Mouse (Mus musculus): ENCODE measurements around the gene Gm5728. TPM values are rescaled to one million over a fixed set of nuclear protein-coding genes. Genes with fewer than 3 reads are reported as not detected.
"Not testable (repeated sequence)": the region's sequence is repeated elsewhere in the genome, so short reads cannot be mapped to it uniquely, and the experiment has no call there.

Gene Gm5728
- polyA plus RNA-seq (2012; rRNA removed), result not detected in 2 replicates

GRCm38 (mm10) chr7:20375310-20375709 is at the start of gene Gm5728:
Gene Gm5728 (minus strand): TSS chr7:20375410.
- H3K36me3 ChIP-seq (ENCODE audit: control insufficient read depth, insufficient read depth, low read length); H3K27me3 ChIP-seq (ENCODE audit: control insufficient read depth, insufficient read depth, low read length); H3K27ac ChIP-seq (ENCODE audit: insufficient read depth, low read length); DNase-seq (ENCODE audit: low read depth in 1 of 2, low spot score in 2 of 2); H3K4me3 ChIP-seq (ENCODE audit: extremely low read depth, insufficient read depth, insufficient read length); H3K4me1 ChIP-seq (ENCODE audit: control insufficient read depth, insufficient read depth, insufficient read length): not testable (repeated sequence)
- WGBS, result no CpG with 5 or more reads among the region's 1 CpGs

DNA sequence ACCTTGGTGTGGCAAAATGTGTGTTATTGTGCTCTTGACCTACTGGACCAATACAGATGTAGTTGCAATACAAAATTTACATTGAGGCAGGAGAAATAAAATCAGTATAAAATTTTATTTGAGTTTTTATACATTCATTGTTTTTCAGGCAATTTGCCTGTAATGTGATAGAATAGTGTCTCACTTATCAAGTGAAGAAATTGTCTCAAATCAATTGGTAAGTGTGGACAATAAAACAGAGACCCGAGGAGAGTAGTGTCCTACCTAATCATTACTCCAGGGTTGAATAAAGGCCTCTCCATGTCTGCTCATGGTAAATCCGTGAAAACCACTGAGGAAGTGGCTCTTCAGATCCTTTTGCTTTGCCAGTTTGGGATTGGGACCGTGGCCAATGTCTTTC is 42.4 kb upstream of the Gm5728 start, which contains the start of gene Vmn1r100:
Vmn1r100 (plus strand) TSS at position 301 of the 400 bp plus-strand sequence.
- H3K27ac ChIP-seq (ENCODE audit: insufficient read depth, low read length); H3K4me3 ChIP-seq (ENCODE audit: extremely low read depth, insufficient read depth, insufficient read length); H3K27me3 ChIP-seq (ENCODE audit: control insufficient read depth, insufficient read depth, low read length); H3K36me3 ChIP-seq (ENCODE audit: control insufficient read depth, insufficient read depth, low read length); DNase-seq (ENCODE audit: low read depth in 1 of 2, low spot score in 2 of 2); H3K4me1 ChIP-seq (ENCODE audit: control insufficient read depth, insufficient read depth, insufficient read length): not testable (repeated sequence)
- WGBS, result no CpG with 5 or more reads among the region's 3 CpGs

DNA sequence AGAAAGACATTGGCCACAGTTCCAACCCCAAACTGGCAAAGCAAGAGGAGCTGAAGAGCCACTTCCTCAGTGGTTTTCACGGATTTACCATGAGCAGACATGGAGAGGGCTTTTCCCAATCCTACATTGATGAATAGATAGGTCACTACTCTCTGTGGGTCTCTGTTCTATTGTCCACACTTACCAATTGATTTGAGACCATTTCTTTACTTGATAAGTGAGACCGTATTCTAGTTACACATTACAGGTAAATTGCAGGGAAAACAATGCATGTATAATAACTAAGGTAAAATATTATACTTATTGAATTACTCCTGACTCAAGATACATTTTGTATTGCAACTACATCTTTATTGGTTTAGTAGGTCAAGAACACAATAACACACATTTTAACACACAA is 41.2 kb downstream of the Gm5728 start, which contains the start of gene Gm4133:
Gm4133 (minus strand) TSS at position 101 of the 400 bp plus-strand sequence.
- H3K27ac ChIP-seq (ENCODE audit: insufficient read depth, low read length); H3K4me3 ChIP-seq (ENCODE audit: extremely low read depth, insufficient read depth, insufficient read length); H3K27me3 ChIP-seq (ENCODE audit: control insufficient read depth, insufficient read depth, low read length); H3K36me3 ChIP-seq (ENCODE audit: control insufficient read depth, insufficient read depth, low read length); DNase-seq (ENCODE audit: low read depth in 1 of 2, low spot score in 2 of 2); H3K4me1 ChIP-seq (ENCODE audit: control insufficient read depth, insufficient read depth, insufficient read length): not testable (repeated sequence)
- WGBS, result no CpG with 5 or more reads among the region's 2 CpGs

Other genes with a start within 250 kb of the Gm5728 start
- not detected in 2 replicates for gene Vmn1r93, start 236.3 kb downstream of the Gm5728 start, polyA plus RNA-seq (2012; rRNA removed)
- gene Vmn1r94, start 207.0 kb downstream of the Gm5728 start, polyA plus RNA-seq (2012; rRNA removed), result not detected in 2 replicates
- not detected in 2 replicates for gene Vmn1r95, start 181.7 kb downstream of the Gm5728 start, polyA plus RNA-seq (2012; rRNA removed)
- not detected in 2 replicates for gene Gm6164, start 169.8 kb downstream of the Gm5728 start, polyA plus RNA-seq (2012; rRNA removed)
- gene Gm4498, start 141.6 kb downstream of the Gm5728 start, polyA plus RNA-seq (2012; rRNA removed), result not detected in 2 replicates
- gene Gm5890, start 112.6 kb downstream of the Gm5728 start, polyA plus RNA-seq (2012; rRNA removed), result not detected in 2 replicates
- not detected in 2 replicates for gene Gm4133, start 41.3 kb downstream of the Gm5728 start, polyA plus RNA-seq (2012; rRNA removed)
- not detected in 2 replicates for gene Vmn1r100, start 42.5 kb upstream of the Gm5728 start, polyA plus RNA-seq (2012; rRNA removed)
- not detected in 2 replicates for gene Vmn1r101, start 67.2 kb upstream of the Gm5728 start, polyA plus RNA-seq (2012; rRNA removed)
- not detected in 2 replicates for gene Gm10670, start 99.5 kb upstream of the Gm5728 start, polyA plus RNA-seq (2012; rRNA removed)
- gene Vmn1r103, start 135.1 kb upstream of the Gm5728 start, polyA plus RNA-seq (2012; rRNA removed), result not detected in 2 replicates
- gene Vmn1r104, start 158.4 kb upstream of the Gm5728 start, polyA plus RNA-seq (2012; rRNA removed), result not detected in 2 replicates
- gene Gm5726, start 170.3 kb upstream of the Gm5728 start, polyA plus RNA-seq (2012; rRNA removed), result not detected in 2 replicates
- gene Gm4141, start 200.8 kb upstream of the Gm5728 start, polyA plus RNA-seq (2012; rRNA removed), result not detected in 2 replicates
- gene Gm4513, start 223.6 kb upstream of the Gm5728 start, polyA plus RNA-seq (2012; rRNA removed), result not detected in 2 replicates

All from spleen, adult 2 months (tissue).